Mouse (Mus musculus) MEL (cell line): ENCODE data around the gene Gm37240. TPM values are rescaled to one million over a fixed set of nuclear protein-coding genes. Genes with fewer than 3 reads are reported as not detected.

Source experiments
- DNase-seq: peaks from one replicate; pipeline ENCODE4 v3.0.0; 2011; ENCODE audit warnings: low read depth, low spot score
- H3K27ac ChIP-seq: 2 replicates; pipeline ENCODE4 v1.5.1; 2012; ENCODE audit warnings: low read depth, mild to moderate bottlenecking, control low read depth, low read length, moderate library complexity; ENCODE audit not compliant: control insufficient read depth
- H3K27me3 ChIP-seq, 2 experiments: fragments of 150-350 bp in 1 of 2; sonication (generic) in 1 of 2; 2 replicates each; pipeline ENCODE4 v1.6.1; 2012; ENCODE audit warnings: low read length in 2 of 2, mild to moderate bottlenecking in 2 of 2, improper control_type of control experiment in 1 of 2, moderate library complexity in 1 of 2; ENCODE audit not compliant: insufficient read depth in 2 of 2, control insufficient read depth in 1 of 2
- H3K36me3 ChIP-seq, 2 experiments: 2 replicates each; pipeline ENCODE4 v1.6.1; 2012 to 2014; ENCODE audit warnings: low read length in 2 of 2, improper control_type of control experiment in 1 of 2, inconsistent platforms in 1 of 2, mild to moderate bottlenecking in 1 of 2; ENCODE audit not compliant: insufficient read depth in 2 of 2, control insufficient read depth in 1 of 2
- H3K4me1 ChIP-seq, 2 experiments: fragments of 150-350 bp in 1 of 2; sonication (generic) in 1 of 2; 2 replicates each; pipeline ENCODE4 v1.6.1; 2012; ENCODE audit warnings: low read length in 2 of 2, improper control_type of control experiment in 1 of 2, mild to moderate bottlenecking in 1 of 2; ENCODE audit not compliant: insufficient read depth in 2 of 2, control insufficient read depth in 1 of 2
- H3K4me3 ChIP-seq, 2 experiments: fragments of 150-350 bp in 1 of 2; sonication (generic) in 1 of 2; 2 replicates each; pipeline ENCODE4 v1.5.1; 2012; ENCODE audit warnings: low read depth in 2 of 2, low read length in 2 of 2, mild to moderate bottlenecking in 2 of 2, moderate library complexity in 2 of 2, control low read depth in 1 of 2, improper control_type of control experiment in 1 of 2; ENCODE audit not compliant: control insufficient read depth in 1 of 2, insufficient read depth in 1 of 2
- H3K79me2 ChIP-seq: 2 replicates; pipeline ENCODE4 v1.6.1; 2012; ENCODE audit warnings: mild to moderate bottlenecking, low read length, moderate library complexity; ENCODE audit not compliant: control insufficient read depth, poor library complexity, insufficient read depth
- H3K9ac ChIP-seq: 2 replicates; pipeline ENCODE4 v1.6.1; 2012; ENCODE audit warnings: low read depth, mild to moderate bottlenecking, control low read depth, low read length, moderate library complexity; ENCODE audit not compliant: control insufficient read depth, poor library complexity, severe bottlenecking
- H3K9me3 ChIP-seq: fragments of 150-350 bp; sonication (generic); replicated peaks from 2 replicates; pipeline ENCODE4 v1.6.1; 2012; ENCODE audit warnings: mild to moderate bottlenecking, low read length, improper control_type of control experiment, moderate library complexity; ENCODE audit not compliant: insufficient read depth
- CHD1 ChIP-seq: IDR thresholded peaks from 2 replicates; pipeline ENCODE4 v1.6.1; 2012; ENCODE audit warnings: low read depth, mild to moderate bottlenecking, inconsistent platforms, low read length, improper control_type of control experiment
- CTCF ChIP-seq, 3 experiments: IDR thresholded peaks in 2 of 3; conservative IDR thresholded peaks in 1 of 3; 2 replicates each; pipeline ENCODE4 v1.5.1; 2011 to 2012; ENCODE audit warnings: low read length in 3 of 3, low read depth in 2 of 3, mild to moderate bottlenecking in 2 of 3, improper control_type of control experiment in 1 of 3, inconsistent platforms in 1 of 3, mixed read lengths in 1 of 3, moderate library complexity in 1 of 3; ENCODE audit not compliant: control insufficient read depth in 1 of 3, insufficient read depth in 1 of 3, poor library complexity in 1 of 3, severe bottlenecking in 1 of 3
- ELF1 ChIP-seq: IDR thresholded peaks from 2 replicates; pipeline ENCODE4 v1.6.1; 2014; ENCODE audit warnings: low read depth, mild to moderate bottlenecking, inconsistent platforms, low read length, improper control_type of control experiment, moderate library complexity
- EP300 ChIP-seq, 2 experiments: IDR thresholded peaks; 2 replicates each; pipeline ENCODE4 v1.6.1; 2011; ENCODE audit warnings: improper control_type of control experiment in 2 of 2, low read length in 2 of 2, low read depth in 1 of 2, mild to moderate bottlenecking in 1 of 2
- GATA1 ChIP-seq: IDR thresholded peaks from 2 replicates; pipeline ENCODE4 v1.6.1; 2011; ENCODE audit warnings: low read depth, low read length, improper control_type of control experiment
- JUND ChIP-seq: IDR thresholded peaks from 2 replicates; pipeline ENCODE4 v1.6.1; 2011; ENCODE audit warnings: low read depth, mild to moderate bottlenecking, improper control_type of control experiment, low read length
- MAFK ChIP-seq: IDR thresholded peaks from 2 replicates; pipeline ENCODE4 v1.6.1; 2011; ENCODE audit warnings: low read depth, mild to moderate bottlenecking, low read length, improper control_type of control experiment, borderline replicate concordance
- MAX ChIP-seq: IDR thresholded peaks from 2 replicates; pipeline ENCODE4 v1.6.1; 2011; ENCODE audit warnings: low read length, improper control_type of control experiment
- MEF2A ChIP-seq: IDR thresholded peaks from 2 replicates; pipeline ENCODE4 v1.6.1; 2014; ENCODE audit warnings: low read depth, mild to moderate bottlenecking, inconsistent platforms, low read length, improper control_type of control experiment; ENCODE audit not compliant: poor library complexity, insufficient replicate concordance, severe bottlenecking; ENCODE audit errors: extremely low read depth
- MXI1 ChIP-seq: IDR thresholded peaks from 2 replicates; pipeline ENCODE4 v1.6.1; 2011; ENCODE audit warnings: mild to moderate bottlenecking, low read depth, low read length, improper control_type of control experiment
- MYB ChIP-seq: IDR thresholded peaks from 2 replicates; pipeline ENCODE4 v1.6.1; 2011; ENCODE audit warnings: mild to moderate bottlenecking, low read depth, low read length, improper control_type of control experiment
- MYC ChIP-seq: IDR thresholded peaks from 2 replicates; pipeline ENCODE4 v1.6.1; 2011; ENCODE audit warnings: low read depth, mild to moderate bottlenecking, low read length, improper control_type of control experiment, moderate library complexity
- NELFE ChIP-seq: IDR thresholded peaks from 2 replicates; pipeline ENCODE4 v1.6.1; 2011; ENCODE audit warnings: low read depth, low read length, improper control_type of control experiment
- POLR2AphosphoS2 ChIP-seq: IDR thresholded peaks from 2 replicates; pipeline ENCODE4 v1.6.1; 2011; ENCODE audit warnings: low read length, improper control_type of control experiment
- RAD21 ChIP-seq: IDR thresholded peaks from 2 replicates; pipeline ENCODE4 v1.6.1; 2011; ENCODE audit warnings: mild to moderate bottlenecking, low read depth, low read length, improper control_type of control experiment
- SIN3A ChIP-seq: IDR thresholded peaks from 2 replicates; pipeline ENCODE4 v1.6.1; 2012; ENCODE audit warnings: low read length, improper control_type of control experiment, inconsistent platforms
- SMC3 ChIP-seq: IDR thresholded peaks from 2 replicates; pipeline ENCODE4 v1.6.1; 2011; ENCODE audit warnings: low read depth, low read length, improper control_type of control experiment
- TAL1 ChIP-seq: IDR thresholded peaks from 2 replicates; pipeline ENCODE4 v1.6.1; 2012; ENCODE audit warnings: mild to moderate bottlenecking, inconsistent platforms, low read length, moderate library complexity, mixed read lengths
- TCF12 ChIP-seq: IDR thresholded peaks from 2 replicates; pipeline ENCODE4 v1.6.1; 2014; ENCODE audit warnings: low read depth, mild to moderate bottlenecking, inconsistent platforms, low read length, improper control_type of control experiment, moderate library complexity
- UBTF ChIP-seq: IDR thresholded peaks from 2 replicates; pipeline ENCODE4 v1.6.1; 2012; ENCODE audit warnings: low read depth, mild to moderate bottlenecking, inconsistent platforms, low read length, improper control_type of control experiment, moderate library complexity, borderline replicate concordance; ENCODE audit not compliant: insufficient read depth
- ZC3H11A ChIP-seq: IDR thresholded peaks from 2 replicates; pipeline ENCODE4 v1.6.1; 2012; ENCODE audit warnings: low read depth, mild to moderate bottlenecking, inconsistent platforms, low read length, improper control_type of control experiment
- ZKSCAN1 ChIP-seq: IDR thresholded peaks from 2 replicates; pipeline ENCODE4 v1.6.1; 2012; ENCODE audit warnings: low read depth, mild to moderate bottlenecking, inconsistent platforms, low read length, improper control_type of control experiment, moderate library complexity
- ZNF384 ChIP-seq: IDR thresholded peaks from 2 replicates; pipeline ENCODE4 v1.6.1; 2012; ENCODE audit warnings: low read depth, mild to moderate bottlenecking, inconsistent platforms, low read length, improper control_type of control experiment
- polyA plus RNA-seq, 2 experiments: library from polyadenylated mRNA; stranded (reverse) in 1 of 2; unstranded in 1 of 2; fragments of >175 nt in 1 of 2; fragments of >200 nt in 1 of 2; gene quantifications; 2 replicates each; pipeline versions ENCODE4 v1.2.1 to v1.2.4; 2012; ENCODE audit warnings: low replicate concordance in 2 of 2, low read depth in 1 of 2; ENCODE audit not compliant: insufficient read length in 2 of 2, insufficient read depth in 1 of 2, missing spikeins in 1 of 2
- total RNA-seq: library from RNA; depleted of rRNA; stranded (reverse); fragments of 300-350 nt; gene quantifications from 2 replicates; pipeline ENCODE4 v1.2.3, GENCODE M21; 2012

The Gm37240 gene
- total and polyA plus RNA-seq, 3 experiments: 0.04 TPM; not detected in 2

- H3K9ac ChIP-seq: no peak overlapping the region
- no peaks in the 10 kb centered on the region for H3K9me3 ChIP-seq
- H3K4me1 ChIP-seq: no peaks in the 10 kb centered on the region
- DNase-seq: no peak
- H3K27ac ChIP-seq: no peak overlapping the region
- H3K4me3 ChIP-seq: no peak overlapping the region
- TF ChIP-seq SMC3 (no peak), MAFK (no peak), UBTF (no peak), MEF2A (no peak), MXI1 (no peak), JUND (no peak)
- H3K27me3 ChIP-seq: no peaks in the 10 kb centered on the region
- H3K79me2 ChIP-seq: no peaks in the 10 kb centered on the region
- H3K36me3 ChIP-seq: peaks cover 0 to 6% of the 10 kb centered on the region in 2 experiments; a peak in 2 of 4 replicates
Measured at GRCm38 (mm10) chr3:84971561-84971960, 915.8 kb downstream of the Gm37240 start.

GRCm38 (mm10) chr3:84967364-84967763 is 920.0 kb downstream of the Gm37240 start:
- H3K27ac ChIP-seq: no peak overlapping the region
- H3K9me3 ChIP-seq: no peaks in the 10 kb centered on the region
- H3K9ac ChIP-seq: no peak overlapping the region
- no peak for DNase-seq
- H3K4me3 ChIP-seq: no peak overlapping the region
- H3K79me2 ChIP-seq: no peaks in the 10 kb centered on the region
- peaks cover 0 to 6% of the 10 kb centered on the region in 2 experiments; a peak in 2 of 4 replicates for H3K36me3 ChIP-seq
- no peaks in the 10 kb centered on the region for H3K27me3 ChIP-seq
- no peaks in the 10 kb centered on the region for H3K4me1 ChIP-seq
- no peak for TF ChIP-seq JUND
- TF ChIP-seq SIN3A: no peak
- TF ChIP-seq MAX: no peak
- TF ChIP-seq CTCF (IDR thresholded peaks at IDR 0.05 in 2 of 3, conservative IDR thresholded peaks at IDR 0.05 in 1 of 3; ENCODE audit: control insufficient read depth in 1 of 3, insufficient read depth in 1 of 3, low read depth in 2 of 3, low read length in 3 of 3, poor library complexity in 1 of 3, severe bottlenecking in 1 of 3): no peak
- TF ChIP-seq EP300 (IDR thresholded peaks at IDR 0.05; ENCODE audit: low read depth in 1 of 2, low read length in 2 of 2): no peak
- TF ChIP-seq ELF1: no peak
- TF ChIP-seq NELFE: no peak
- TF ChIP-seq TAL1: no peak
- no peak for TF ChIP-seq MYC
- TF ChIP-seq TCF12: no peak
- no peak for TF ChIP-seq GATA1
- no peak for TF ChIP-seq SMC3
- no peak for TF ChIP-seq MYB
- TF ChIP-seq RAD21: no peak
- TF ChIP-seq POLR2AphosphoS2: no peak
- TF ChIP-seq ZKSCAN1: no peak
- TF ChIP-seq ZNF384: no peak
- no peak for TF ChIP-seq ZC3H11A
- TF ChIP-seq UBTF: no peak
- TF ChIP-seq CHD1: no peak
